Mouse (Mus musculus): ENCODE measurements around the gene Ankrd66. TPM values are rescaled to one million over a fixed set of nuclear protein-coding genes. Genes with fewer than 3 reads are reported as not detected.

The Ankrd66 gene
- total RNA-seq, 2 experiments from 2014 or later: 0.18 to 1.8 TPM

Other genes starting within 250 kb of the Ankrd66 start
- 0.07 TPM in 1 of 2 replicates, not detected in the other for gene Adgrf5, start 183.2 kb downstream of the Ankrd66 start, total RNA-seq (2015)
- gene Adgrf5, start 183.2 kb downstream of the Ankrd66 start, total RNA-seq (2017): 0.22 and 0.24 TPM in 2 replicates
- not detected in 2 replicates for gene Mep1a, start 40.8 kb downstream of the Ankrd66 start, total RNA-seq (2015)
- gene Mep1a, start 40.8 kb downstream of the Ankrd66 start, total RNA-seq (2017): not detected in 2 replicates
- gene Pla2g7, start 24.5 kb upstream of the Ankrd66 start, total RNA-seq (2015): 48.9 and 55.2 TPM in 2 replicates
- 36.2 and 37.2 TPM in 2 replicates for gene Pla2g7, start 24.5 kb upstream of the Ankrd66 start, total RNA-seq (2017)
- not detected in 2 replicates for gene Tdrd6, start 86.7 kb upstream of the Ankrd66 start, total RNA-seq (2015)
- not detected in 2 replicates for gene Tdrd6, start 86.7 kb upstream of the Ankrd66 start, total RNA-seq (2017)
- 1.6 and 2.1 TPM in 2 replicates for gene Slc25a27, start 123.6 kb upstream of the Ankrd66 start, total RNA-seq (2015)
- 2.0 and 2.2 TPM in 2 replicates for gene Slc25a27, start 123.6 kb upstream of the Ankrd66 start, total RNA-seq (2017)
- 9.0 and 10.1 TPM in 2 replicates for gene Cyp39a1, start 123.8 kb upstream of the Ankrd66 start, total RNA-seq (2015)
- 11.1 and 15.2 TPM in 2 replicates for gene Cyp39a1, start 123.8 kb upstream of the Ankrd66 start, total RNA-seq (2017)

Measured in megakaryocyte, adult 5-6 weeks (primary cell).